Mouse (Mus musculus) small intestine, adult 2 months (tissue): Measurements from ENCODE around the gene Ap2b1.
A peak's percentile ranks its signal among the peaks of the same experiment; 100 is the strongest.

ENCODE experiments used
- CTCF ChIP-seq: fragments of 200-500 bp; IDR thresholded peaks from 2 replicates; pipeline ENCODE4 v1.5.1; 2012; ENCODE audit warnings: low read depth, mild to moderate bottlenecking, control low read depth, inconsistent platforms, low read length, moderate library complexity, mixed read lengths; ENCODE audit not compliant: insufficient replicate concordance, insufficient read length; ENCODE audit errors: extremely low read depth
- POLR2A ChIP-seq: fragments of 200-500 bp; IDR thresholded peaks from 2 replicates; pipeline ENCODE4 v1.6.1; 2012; ENCODE audit warnings: low read depth, mild to moderate bottlenecking, control low read depth, inconsistent platforms, low read length, moderate library complexity

- TF ChIP-seq CTCF (peak; percentile 50; the same call in 1 of the 2 replicates), POLR2A (no peak)
Measured at GRCm38 (mm10) chr11:83442596-83443267, 143.9 kb downstream of the Ap2b1 start.
